Mouse (Mus musculus) embryo, embryonic 9.5 days (tissue): ENCODE measurements around the gene Ano1.
A peak's percentile ranks its signal among the peaks of the same experiment; 100 is the strongest.

ENCODE experiments used
- DNase-seq: peaks from one replicate; pipeline ENCODE4 v3.0.0-alpha.2; 2017; ENCODE audit errors: extremely low spot score

Ano1 gene

GRCm38 (mm10) chr7:144582284-144582980 lies 169.3 kb downstream of the Ano1 start, which contains the start of gene Fadd:
Gene Fadd, minus strand, starts transcription at chr7:144582463.
- DNase-seq: peak; percentile 96

- DNase-seq: peak; percentile 90
Observed at GRCm38 (mm10) chr7:144581559-144582283, 170.1 kb downstream of the Ano1 start.

- no peak for DNase-seq
Observed at GRCm38 (mm10) chr7:144577876-144578275, 173.9 kb downstream of the Ano1 start.

GRCm38 (mm10) chr7:144572234-144572633 lies 179.5 kb downstream of the Ano1 start:
- no peak for DNase-seq

- DNase-seq: no peak
Observed at GRCm38 (mm10) chr7:144571598-144571997, 180.2 kb downstream of the Ano1 start.

GRCm38 (mm10) chr7:144569428-144569827 lies 182.3 kb downstream of the Ano1 start:
- no peak for DNase-seq

- no peak for DNase-seq
Observed at GRCm38 (mm10) chr7:144568091-144568490, 183.7 kb downstream of the Ano1 start.

GRCm38 (mm10) chr7:144566921-144567682 lies 184.7 kb downstream of the Ano1 start:
- no peak for DNase-seq

GRCm38 (mm10) chr7:144563456-144564155 lies 188.2 kb downstream of the Ano1 start:
- DNase-seq: no peak

GRCm38 (mm10) chr7:144562016-144562415 lies 189.8 kb downstream of the Ano1 start:
- DNase-seq: peak; percentile 63

- no peak for DNase-seq
Observed at GRCm38 (mm10) chr7:144560594-144560993, 191.2 kb downstream of the Ano1 start.

GRCm38 (mm10) chr7:144558552-144558951 lies 193.2 kb downstream of the Ano1 start:
- DNase-seq: no peak

- no peak for DNase-seq
Observed at GRCm38 (mm10) chr7:144554123-144554472, 197.7 kb downstream of the Ano1 start.

- peak; percentile 97 for DNase-seq
Observed at GRCm38 (mm10) chr7:144553237-144554122, 198.3 kb downstream of the Ano1 start, which contains the start of gene Ppfia1. Gene Ppfia1, minus strand, starts transcription at chr7:144553729.

- no peak for DNase-seq
Observed at GRCm38 (mm10) chr7:144552274-144552673, 199.5 kb downstream of the Ano1 start.

- DNase-seq: no peak
Observed at GRCm38 (mm10) chr7:144550811-144551210, 201.0 kb downstream of the Ano1 start.

- no peak for DNase-seq
Observed at GRCm38 (mm10) chr7:144549904-144550566, 201.7 kb downstream of the Ano1 start.

- DNase-seq: no peak
Observed at GRCm38 (mm10) chr7:144545231-144545630, 206.5 kb downstream of the Ano1 start.

GRCm38 (mm10) chr7:144541351-144541750 lies 210.4 kb downstream of the Ano1 start:
- no peak for DNase-seq

GRCm38 (mm10) chr7:144539146-144539545 lies 212.6 kb downstream of the Ano1 start:
- DNase-seq: no peak
